Mouse (Mus musculus): ENCODE results near the gene Scnm1. TPM values are rescaled to one million over a fixed set of nuclear protein-coding genes. Genes with fewer than 3 reads are reported as not detected.
A peak's percentile ranks its signal among the peaks of the same experiment; 100 is the strongest.
"Not testable (repeated sequence)": the region's sequence is repeated elsewhere in the genome, so short reads cannot be mapped to it uniquely, and the experiment has no call there.

The Scnm1 gene
- polyA plus RNA-seq, 1 experiment from 2014 or later, result 79.7 TPM

GRCm38 (mm10) chr3:95140289-95140595, 6.4 kb upstream of the Scnm1 start:
- Histone ChIP-seq H3K4me3 (0 out of 2 replicates have a peak overlapping the region, but pooled peaks have one; percentile 13), H3K9me3 (replicated peaks) (no peaks in the 10 kb centered on the region), H3K36me3 (peaks cover 31% of the 10 kb centered on the region), H3K4me1 (peaks cover 18% of the 10 kb centered on the region), H3K27ac (no peak overlapping the region), H3K27me3 (ENCODE audit: low read depth, poor library complexity, severe bottlenecking) (no peaks in the 10 kb centered on the region)
- 49% methylated on average over 18 of the region's 18 CpGs for WGBS
- no peak for DNase-seq (ENCODE audit: low spot score)

DNA sequence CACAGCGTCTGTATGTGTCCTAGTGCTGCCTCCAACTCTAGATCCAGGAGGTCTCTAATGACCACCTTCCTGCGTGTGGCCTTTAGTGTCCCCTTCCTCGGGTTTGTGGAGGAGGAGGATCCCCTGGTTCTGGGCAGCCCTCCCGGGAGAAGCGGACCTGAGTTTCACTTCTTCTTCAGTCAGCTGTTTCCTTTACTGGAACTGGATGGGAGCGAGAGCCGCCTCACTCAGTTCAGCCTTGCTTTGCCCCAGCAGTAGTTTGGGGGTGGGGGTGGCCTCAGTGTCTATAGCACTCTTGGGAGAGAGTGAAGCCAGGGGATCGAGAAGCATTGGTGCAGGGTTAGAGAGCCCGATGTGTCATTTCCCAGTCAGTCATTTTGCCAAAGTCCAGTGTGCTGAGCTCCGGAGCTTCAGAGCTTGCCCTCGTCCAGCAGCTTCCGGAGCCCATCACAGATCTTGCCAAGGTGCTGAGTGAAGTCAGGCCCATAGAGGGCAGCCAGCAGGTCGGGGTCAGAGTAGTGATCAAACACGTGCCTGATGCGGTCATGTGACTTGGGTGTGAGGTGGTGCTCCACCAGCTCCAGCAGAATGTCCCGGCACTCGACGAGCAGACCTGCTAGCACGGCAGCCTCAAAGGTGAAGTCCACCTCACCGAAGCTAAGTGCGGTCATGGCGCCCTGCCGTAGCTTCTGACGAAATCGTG, 5.9 kb upstream of the Scnm1 start:
- 65% methylated on average over 25 of the region's 25 CpGs for WGBS
- peak overlapping the region; percentile 13; the same call in 1 of the 2 replicates for H3K4me3 ChIP-seq
- DNase-seq (ENCODE audit: low spot score), result no peak
- peaks cover 23% of the 10 kb centered on the region for H3K4me1 ChIP-seq
- no peaks in the 10 kb centered on the region for H3K27me3 ChIP-seq (ENCODE audit: low read depth, poor library complexity, severe bottlenecking)
- peaks cover 31% of the 10 kb centered on the region for H3K36me3 ChIP-seq
- H3K9me3 ChIP-seq (replicated peaks), result no peaks in the 10 kb centered on the region
- H3K27ac ChIP-seq, result no peak overlapping the region

DNA sequence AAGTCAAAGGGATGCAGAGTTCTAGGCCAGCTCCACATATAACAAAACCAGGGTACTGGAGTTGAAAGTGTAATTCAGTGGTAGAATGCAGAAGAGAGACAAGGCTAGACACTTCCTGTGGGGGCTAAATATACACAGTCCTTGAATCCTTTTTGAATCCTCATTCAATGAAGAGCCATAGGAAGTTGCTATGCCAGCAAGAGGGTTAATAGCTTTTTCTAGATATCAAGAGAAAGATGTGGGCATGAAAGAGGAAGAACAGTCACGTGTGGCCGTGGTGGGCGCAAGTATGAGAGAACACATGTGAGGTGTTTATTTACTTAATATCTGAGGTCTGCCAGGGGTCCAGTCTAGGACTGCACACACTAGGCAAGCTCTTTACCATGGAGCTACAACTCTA, 2.5 kb upstream of the Scnm1 start:
- H3K27me3 ChIP-seq (ENCODE audit: low read depth, poor library complexity, severe bottlenecking), result no peaks in the 10 kb centered on the region
- peaks cover 41% of the 10 kb centered on the region for H3K36me3 ChIP-seq
- no peak overlapping the region for H3K4me3 ChIP-seq
- no peak overlapping the region for H3K27ac ChIP-seq
- H3K4me1 ChIP-seq, result peaks cover 31% of the 10 kb centered on the region
- no peak for DNase-seq (ENCODE audit: low spot score)
- 94% methylated on average over 3 of the region's 3 CpGs for WGBS
- H3K9me3 ChIP-seq (replicated peaks), result no peaks in the 10 kb centered on the region

DNA sequence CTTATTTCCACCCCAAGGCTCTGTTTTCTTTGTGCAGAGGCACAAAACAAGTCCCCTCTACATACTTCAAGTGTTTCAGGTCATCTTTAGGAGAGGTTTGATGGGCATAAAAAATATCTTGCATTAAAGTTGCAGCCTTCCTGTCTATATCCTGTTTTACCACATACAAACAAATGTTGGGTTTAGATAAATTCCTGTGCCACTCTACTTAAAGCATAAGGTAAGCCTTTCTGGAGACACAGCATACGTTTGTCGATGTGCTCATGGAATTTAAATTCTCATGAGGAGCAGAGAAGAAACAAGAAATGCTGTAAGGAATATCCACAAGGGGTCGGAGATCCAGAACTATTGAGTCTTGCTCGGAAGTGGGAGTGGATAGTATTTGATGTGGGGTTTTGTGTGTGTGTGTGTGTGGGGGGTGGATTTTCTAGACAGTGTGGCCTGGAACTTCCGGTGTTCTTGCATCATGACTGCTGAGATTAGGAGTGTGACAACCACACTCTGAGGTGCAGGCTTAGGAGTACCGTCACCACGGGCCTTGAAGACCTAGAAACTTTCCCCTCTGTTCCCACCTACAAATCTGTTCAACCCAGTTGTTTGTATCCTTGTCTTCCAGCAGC, 1.7 kb upstream of the Scnm1 start:
- H3K9me3 ChIP-seq (replicated peaks), result no peaks in the 10 kb centered on the region
- H3K36me3 ChIP-seq, result peaks cover 34% of the 10 kb centered on the region
- H3K27ac ChIP-seq, result no peak overlapping the region
- peaks cover 30% of the 10 kb centered on the region for H3K4me1 ChIP-seq
- 91% methylated on average over 7 of the region's 7 CpGs for WGBS
- H3K27me3 ChIP-seq (ENCODE audit: low read depth, poor library complexity, severe bottlenecking), result no peaks in the 10 kb centered on the region
- peak overlapping the region; percentile 41; the same call in 1 of the 2 replicates for H3K4me3 ChIP-seq
- DNase-seq (ENCODE audit: low spot score), result no peak

DNA sequence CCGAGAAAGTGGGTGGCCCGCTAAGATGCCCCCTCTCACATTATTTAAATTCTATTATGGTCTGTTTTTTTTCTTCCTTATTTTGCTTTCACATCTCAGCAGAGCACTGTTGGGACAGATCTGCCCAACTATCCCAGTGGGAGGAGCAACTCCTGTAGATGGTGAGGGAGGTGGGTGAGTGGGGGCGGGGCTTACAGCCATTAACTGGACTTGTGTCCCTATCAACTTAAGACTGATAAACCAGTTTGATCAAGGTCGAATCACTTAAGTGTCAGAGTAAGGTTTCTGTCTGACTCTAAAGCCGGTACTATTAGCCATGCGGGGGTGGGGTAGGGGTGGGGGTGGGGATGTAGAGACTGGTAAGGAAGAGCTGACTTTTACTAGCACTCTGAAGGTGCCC, 1.2 kb upstream of the Scnm1 start:
- peaks cover 26% of the 10 kb centered on the region for H3K4me1 ChIP-seq
- H3K27ac ChIP-seq, result no peak overlapping the region
- DNase-seq (ENCODE audit: low spot score), result no peak
- H3K27me3 ChIP-seq (ENCODE audit: low read depth, poor library complexity, severe bottlenecking), result no peaks in the 10 kb centered on the region
- 28% methylated on average over 6 of the region's 6 CpGs for WGBS
- peak overlapping the region; percentile 41 for H3K4me3 ChIP-seq
- H3K9me3 ChIP-seq (replicated peaks), result no peaks in the 10 kb centered on the region
- peaks cover 33% of the 10 kb centered on the region for H3K36me3 ChIP-seq

GRCm38 (mm10) chr3:95134133-95134532, 322 bp upstream of the Scnm1 start:
- peaks cover 33% of the 10 kb centered on the region for H3K36me3 ChIP-seq
- WGBS, result no CpG with 5 or more reads among the region's 12 CpGs
- not testable (repeated sequence) for DNase-seq (ENCODE audit: low spot score); H3K27me3 ChIP-seq (ENCODE audit: low read depth, poor library complexity, severe bottlenecking); H3K9me3 ChIP-seq (replicated peaks); H3K27ac ChIP-seq
- peaks cover 30% of the 10 kb centered on the region for H3K4me1 ChIP-seq
- H3K4me3 ChIP-seq, result peak overlapping the region; percentile 67

DNA sequence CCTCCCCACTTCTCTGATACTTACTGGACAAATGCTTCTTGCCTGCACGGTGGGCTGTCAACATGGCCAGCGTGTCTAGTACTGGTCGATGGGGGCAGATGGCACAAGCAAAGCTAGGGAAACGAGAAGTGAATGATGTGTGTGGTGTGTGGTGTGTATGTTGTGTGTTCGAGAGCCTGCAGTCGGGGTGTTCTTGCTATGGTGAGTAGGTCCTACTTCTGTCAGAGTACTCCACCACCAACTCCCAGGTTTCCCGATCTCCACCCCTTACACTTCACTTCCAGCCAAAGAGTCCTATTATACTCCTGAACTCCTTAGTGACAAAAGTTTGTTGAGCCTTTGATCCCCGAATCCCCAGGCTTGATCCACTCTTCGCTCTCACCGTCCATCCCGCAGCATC, 635 bp downstream of the Scnm1 start:
- Histone ChIP-seq H3K27me3 (ENCODE audit: low read depth, poor library complexity, severe bottlenecking) (no peaks in the 10 kb centered on the region), H3K27ac (peak overlapping the region; percentile 87), H3K36me3 (peaks cover 42% of the 10 kb centered on the region), H3K4me1 (peaks cover 32% of the 10 kb centered on the region), H3K4me3 (peak overlapping the region; percentile 67), H3K9me3 (replicated peaks) (no peaks in the 10 kb centered on the region)
- WGBS, result 59% methylated on average over 11 of the region's 11 CpGs
- no peak for DNase-seq (ENCODE audit: low spot score)

GRCm38 (mm10) chr3:95132389-95132788, 1.4 kb downstream of the Scnm1 start:
- H3K4me3 ChIP-seq, result peak overlapping the region; percentile 67
- not testable (repeated sequence) for DNase-seq (ENCODE audit: low spot score); H3K27ac ChIP-seq; H3K27me3 ChIP-seq (ENCODE audit: low read depth, poor library complexity, severe bottlenecking); H3K9me3 ChIP-seq (replicated peaks)
- peaks cover 46% of the 10 kb centered on the region for H3K36me3 ChIP-seq
- peaks cover 32% of the 10 kb centered on the region for H3K4me1 ChIP-seq
- WGBS, result 87% methylated on average over 2 of the region's 2 CpGs

GRCm38 (mm10) chr3:95130081-95130480, 3.7 kb downstream of the Scnm1 start:
- Histone ChIP-seq H3K4me3 (no peak overlapping the region), H3K27me3 (ENCODE audit: low read depth, poor library complexity, severe bottlenecking) (no peaks in the 10 kb centered on the region), H3K9me3 (replicated peaks) (no peaks in the 10 kb centered on the region), H3K27ac (no peak overlapping the region), H3K4me1 (peaks cover 24% of the 10 kb centered on the region), H3K36me3 (peaks cover 54% of the 10 kb centered on the region)
- DNase-seq (ENCODE audit: low spot score), result no peak
- WGBS, result 85% methylated on average over 5 of the region's 5 CpGs

DNA sequence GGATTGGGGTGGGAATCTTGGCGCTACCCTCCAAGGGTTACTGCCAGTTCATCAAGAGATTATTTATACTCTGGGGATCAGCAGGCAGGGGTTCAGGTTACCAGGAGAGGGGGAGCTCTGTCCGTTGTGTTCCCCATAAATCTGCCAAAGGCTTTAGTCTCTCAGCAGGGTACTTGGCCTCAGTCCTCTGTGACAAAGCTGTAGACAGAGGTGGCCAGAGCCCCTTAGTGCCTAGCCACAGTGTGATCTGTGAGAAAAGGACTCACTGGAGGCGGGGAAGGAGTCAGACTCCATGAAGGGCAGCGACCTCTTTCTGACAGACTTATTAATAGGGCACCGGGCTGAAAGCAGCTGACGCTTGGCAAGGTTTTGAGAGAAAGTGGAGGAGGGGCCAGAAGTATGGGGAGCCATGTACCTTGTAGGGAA, 4.6 kb downstream of the Scnm1 start:
- 37% methylated on average over 6 of the region's 6 CpGs for WGBS
- peaks cover 26% of the 10 kb centered on the region for H3K4me1 ChIP-seq
- H3K36me3 ChIP-seq, result peaks cover 57% of the 10 kb centered on the region
- no peak overlapping the region for H3K4me3 ChIP-seq
- no peak overlapping the region for H3K27ac ChIP-seq
- no peak for DNase-seq (ENCODE audit: low spot score)
- no peaks in the 10 kb centered on the region for H3K9me3 ChIP-seq (replicated peaks)
- no peaks in the 10 kb centered on the region for H3K27me3 ChIP-seq (ENCODE audit: low read depth, poor library complexity, severe bottlenecking)

- H3K4me1 ChIP-seq, result peaks cover 18% of the 10 kb centered on the region
- peaks cover 79% of the 10 kb centered on the region for H3K36me3 ChIP-seq
- WGBS, result 54% methylated on average over 5 of the region's 5 CpGs
- DNase-seq (ENCODE audit: low spot score), result no peak
- no peaks in the 10 kb centered on the region for H3K27me3 ChIP-seq (ENCODE audit: low read depth, poor library complexity, severe bottlenecking)
- no peak overlapping the region for H3K27ac ChIP-seq
- no peaks in the 10 kb centered on the region for H3K9me3 ChIP-seq (replicated peaks)
- no peak overlapping the region for H3K4me3 ChIP-seq
These were observed 8.8 kb downstream of the Scnm1 start for GRCm38 (mm10) chr3:95124972-95125371.

DNA sequence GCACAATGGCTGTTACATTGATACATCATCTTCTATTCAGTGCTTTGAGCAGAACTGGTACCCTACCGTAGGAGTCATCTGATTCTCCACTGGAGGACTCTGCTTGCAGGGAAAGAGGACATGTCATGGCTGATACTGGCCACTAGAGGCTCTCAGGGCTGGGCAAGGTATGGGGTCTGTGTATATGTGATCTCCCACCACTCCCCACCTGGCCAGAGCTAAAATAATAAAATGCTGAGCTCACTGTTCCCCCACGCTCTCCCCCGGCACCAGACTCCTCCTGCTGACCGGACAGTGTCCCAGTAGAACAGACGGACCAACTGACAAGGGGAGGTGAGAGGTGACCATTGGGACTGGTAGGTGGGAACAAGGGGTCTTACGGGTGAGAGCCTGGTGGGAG, 9.6 kb downstream of the Scnm1 start, which contains the start of gene Tmod4:
Gene Tmod4, plus strand, starts transcription at position 231 of the 400 bp plus-strand sequence.
- H3K36me3 ChIP-seq, result peaks cover 79% of the 10 kb centered on the region
- H3K4me3 ChIP-seq, result no peak within 1 kb of the TSS
- DNase-seq (ENCODE audit: low spot score), result no peak
- 65% methylated on average over 6 of the region's 6 CpGs for WGBS
- peak within 1 kb of the TSS; percentile 25; the same call in 1 of the 2 replicates for H3K27ac ChIP-seq
- H3K4me1 ChIP-seq, result peaks cover 12% of the 10 kb centered on the region
- no peaks in the 10 kb centered on the region for H3K9me3 ChIP-seq (replicated peaks)
- H3K27me3 ChIP-seq (ENCODE audit: low read depth, poor library complexity, severe bottlenecking), result no peaks in the 10 kb centered on the region

GRCm38 (mm10) chr3:95121580-95121979, 12.2 kb downstream of the Scnm1 start:
- no peak overlapping the region for H3K27ac ChIP-seq
- peaks cover 8% of the 10 kb centered on the region for H3K4me1 ChIP-seq
- peaks cover 82% of the 10 kb centered on the region for H3K36me3 ChIP-seq
- H3K4me3 ChIP-seq, result no peak overlapping the region
- WGBS, result 80% methylated on average over 6 of the region's 6 CpGs
- DNase-seq (ENCODE audit: low spot score), result no peak
- H3K27me3 ChIP-seq (ENCODE audit: low read depth, poor library complexity, severe bottlenecking), result no peaks in the 10 kb centered on the region
- no peaks in the 10 kb centered on the region for H3K9me3 ChIP-seq (replicated peaks)

Data from limb, embryonic 10.5 days (tissue).